Mouse (Mus musculus): ENCODE results near the gene Robo1.

DNA sequence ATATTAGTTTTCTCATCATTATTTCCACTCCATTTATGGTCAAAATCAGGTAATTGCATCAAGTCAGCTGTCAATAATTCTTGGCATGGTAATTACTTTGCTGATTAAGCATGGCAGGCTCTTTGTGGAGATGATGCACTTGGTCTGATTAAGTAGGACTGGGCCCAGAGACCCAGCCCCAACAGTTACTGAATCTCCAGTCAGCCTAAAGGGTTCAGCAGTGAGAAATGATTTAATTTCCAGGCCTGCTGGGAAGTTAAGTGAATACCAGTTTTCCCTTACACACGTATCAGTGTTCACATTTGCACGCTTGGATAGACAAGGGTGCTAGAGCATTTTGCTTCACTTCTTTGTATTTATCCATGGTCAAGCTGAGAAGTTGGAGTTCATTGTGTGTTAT is 526.2 kb downstream of the Robo1 start:
- TF ChIP-seq POLR2A (IDR thresholded peaks at IDR 0.05; ENCODE audit: insufficient read depth, low read length) (no peak), CTCF (IDR thresholded peaks at IDR 0.05; ENCODE audit: low read depth, low read length) (no peak)
